Mouse (Mus musculus) CH12.LX (cell line): ENCODE measurements at regions not wholly inside any gene's neighbourhood (a gene's known extent, or its start where the extent isn't known, plus 50 kb on each side); places are given as distances from the start of the nearest gene placed in this dataset.

Experiments used
- DNase-seq: peaks from one replicate; pipeline ENCODE4 v3.0.0-alpha.2; 2013; ENCODE audit errors: extremely low read depth
- H3K27ac ChIP-seq: 2 replicates; pipeline ENCODE4 v1.5.1; 2012; ENCODE audit warnings: low read depth, mild to moderate bottlenecking, control low read depth, moderate library complexity; ENCODE audit not compliant: insufficient read depth
- H3K27me3 ChIP-seq: replicated peaks from 2 replicates; pipeline ENCODE3; 2012; ENCODE audit warnings: inconsistent platforms
- H3K36me3 ChIP-seq, 2 experiments: replicated peaks in 1 of 2; 2 replicates each; pipeline versions ENCODE3 to v1.6.1; 2012; ENCODE audit warnings: inconsistent platforms in 1 of 2, low read length in 1 of 2, mild to moderate bottlenecking in 1 of 2, mixed read lengths in 1 of 2, moderate library complexity in 1 of 2; ENCODE audit not compliant: control insufficient read depth in 1 of 2, insufficient read depth in 1 of 2
- H3K4me1 ChIP-seq, 2 experiments: 2 replicates each; pipeline ENCODE4 v1.6.1; 2012; ENCODE audit warnings: inconsistent platforms in 1 of 2, moderate library complexity in 1 of 2; ENCODE audit not compliant: insufficient read depth in 2 of 2, control insufficient read depth in 1 of 2
- H3K4me2 ChIP-seq: 2 replicates; pipeline ENCODE4 v1.6.1; 2012; ENCODE audit warnings: low read depth, mild to moderate bottlenecking, control low read depth; ENCODE audit not compliant: poor library complexity, insufficient read depth, severe bottlenecking
- H3K4me3 ChIP-seq, 3 experiments: fragments of 150-350 bp in 1 of 3; sonication (generic) in 1 of 3; replicated peaks in 1 of 3; 2 replicates each; pipeline versions ENCODE3 to v1.5.1; 2011 to 2012; ENCODE audit warnings: low read depth in 2 of 3, low read length in 2 of 3, mild to moderate bottlenecking in 2 of 3, moderate library complexity in 2 of 3, control low read depth in 1 of 3, improper control_type of control experiment in 1 of 3, inconsistent platforms in 1 of 3, mixed read lengths in 1 of 3; ENCODE audit not compliant: poor library complexity in 1 of 3
- H3K79me2 ChIP-seq: replicated peaks from 2 replicates; pipeline ENCODE4 v1.6.1; 2012; ENCODE audit warnings: mild to moderate bottlenecking, moderate library complexity; ENCODE audit not compliant: control insufficient read depth, poor library complexity, insufficient read depth, severe bottlenecking; ENCODE audit errors: extremely low read depth
- H3K9ac ChIP-seq: 2 replicates; pipeline ENCODE4 v1.6.1; 2012; ENCODE audit warnings: low read depth, mild to moderate bottlenecking, control low read depth, moderate library complexity; ENCODE audit not compliant: insufficient read depth
- H3K9me3 ChIP-seq: replicated peaks from 2 replicates; pipeline ENCODE3; 2012; ENCODE audit warnings: low read length, inconsistent platforms, mixed read lengths
- CHD2 ChIP-seq: IDR thresholded peaks from 2 replicates; pipeline ENCODE4 v1.6.1; 2011; ENCODE audit warnings: low read length, improper control_type of control experiment
- CTCF ChIP-seq, 2 experiments: IDR thresholded peaks in 1 of 2; conservative IDR thresholded peaks in 1 of 2; 2 replicates each; pipeline ENCODE4 v1.5.1; 2011 to 2012; ENCODE audit warnings: low read depth in 2 of 2, low read length in 2 of 2, improper control_type of control experiment in 1 of 2, inconsistent platforms in 1 of 2, mild to moderate bottlenecking in 1 of 2, moderate library complexity in 1 of 2
- IRF4 ChIP-seq: IDR thresholded peaks from 2 replicates; pipeline ENCODE4 v1.6.1; 2014; ENCODE audit warnings: low read depth, mild to moderate bottlenecking, inconsistent platforms, low read length, improper control_type of control experiment
- MAFK ChIP-seq: IDR thresholded peaks from 2 replicates; pipeline ENCODE4 v1.6.1; 2011; ENCODE audit warnings: low read length, improper control_type of control experiment; ENCODE audit not compliant: insufficient replicate concordance
- MAX ChIP-seq: IDR thresholded peaks from 2 replicates; pipeline ENCODE4 v1.6.1; 2011; ENCODE audit warnings: low read length, improper control_type of control experiment
- MEF2A ChIP-seq: IDR thresholded peaks from 2 replicates; pipeline ENCODE4 v1.6.1; 2014; ENCODE audit warnings: low read depth, mild to moderate bottlenecking, inconsistent platforms, low read length, improper control_type of control experiment, borderline replicate concordance
- MXI1 ChIP-seq: IDR thresholded peaks from 2 replicates; pipeline ENCODE4 v1.6.1; 2011; ENCODE audit warnings: mild to moderate bottlenecking, low read depth, low read length, improper control_type of control experiment
- MYC ChIP-seq: IDR thresholded peaks from 2 replicates; pipeline ENCODE4 v1.6.1; 2011; ENCODE audit warnings: low read depth, mild to moderate bottlenecking, improper control_type of control experiment, low read length
- NRF1 ChIP-seq: IDR thresholded peaks from 2 replicates; pipeline ENCODE4 v1.6.1; 2014; ENCODE audit warnings: low read depth, mild to moderate bottlenecking, inconsistent platforms, low read length, improper control_type of control experiment, moderate library complexity
- POLR2A ChIP-seq: IDR thresholded peaks from 2 replicates; pipeline ENCODE4 v1.6.1; 2011; ENCODE audit warnings: low read depth, mild to moderate bottlenecking, improper control_type of control experiment, low read length
- POLR2AphosphoS2 ChIP-seq: IDR thresholded peaks from 2 replicates; pipeline ENCODE4 v1.6.1; 2011; ENCODE audit warnings: low read depth, low read length, improper control_type of control experiment
- TCF12 ChIP-seq: IDR thresholded peaks from 2 replicates; pipeline ENCODE4 v1.6.1; 2014; ENCODE audit warnings: low read depth, mild to moderate bottlenecking, inconsistent platforms, low read length, improper control_type of control experiment
- ZC3H11A ChIP-seq: IDR thresholded peaks from 2 replicates; pipeline ENCODE4 v1.6.1; 2012; ENCODE audit warnings: low read depth, mild to moderate bottlenecking, inconsistent platforms, low read length, improper control_type of control experiment
- ZKSCAN1 ChIP-seq: IDR thresholded peaks from 2 replicates; pipeline ENCODE4 v1.6.1; 2012; ENCODE audit warnings: low read depth, inconsistent platforms, low read length, improper control_type of control experiment, borderline replicate concordance
- ZMIZ1 ChIP-seq: IDR thresholded peaks from 2 replicates; pipeline ENCODE4 v1.6.1; 2012; ENCODE audit warnings: low read depth, mild to moderate bottlenecking, inconsistent platforms, low read length, improper control_type of control experiment
- dilution Hi-C: fragments of 300-500 bp; cut with MboI; formaldehyde crosslinking; loops from 2 replicates; pipeline ENCODE4 v1.14.3; 2020; ENCODE audit warnings: low sequenced_read_pairs; ENCODE audit not compliant: extremely low pct_unique_long_range_greater_than_20kb, extremely low pct_ligation_motif_present
- in situ Hi-C: fragments of 300-500 bp; cut with MboI; formaldehyde crosslinking; loops from 3 replicates; pipeline ENCODE4 v1.14.3; 2019; ENCODE audit warnings: low sequenced_read_pairs, low pct_ligation_motif_present, low pct_unique_long_range_greater_than_20kb, mixed read lengths

DNA sequence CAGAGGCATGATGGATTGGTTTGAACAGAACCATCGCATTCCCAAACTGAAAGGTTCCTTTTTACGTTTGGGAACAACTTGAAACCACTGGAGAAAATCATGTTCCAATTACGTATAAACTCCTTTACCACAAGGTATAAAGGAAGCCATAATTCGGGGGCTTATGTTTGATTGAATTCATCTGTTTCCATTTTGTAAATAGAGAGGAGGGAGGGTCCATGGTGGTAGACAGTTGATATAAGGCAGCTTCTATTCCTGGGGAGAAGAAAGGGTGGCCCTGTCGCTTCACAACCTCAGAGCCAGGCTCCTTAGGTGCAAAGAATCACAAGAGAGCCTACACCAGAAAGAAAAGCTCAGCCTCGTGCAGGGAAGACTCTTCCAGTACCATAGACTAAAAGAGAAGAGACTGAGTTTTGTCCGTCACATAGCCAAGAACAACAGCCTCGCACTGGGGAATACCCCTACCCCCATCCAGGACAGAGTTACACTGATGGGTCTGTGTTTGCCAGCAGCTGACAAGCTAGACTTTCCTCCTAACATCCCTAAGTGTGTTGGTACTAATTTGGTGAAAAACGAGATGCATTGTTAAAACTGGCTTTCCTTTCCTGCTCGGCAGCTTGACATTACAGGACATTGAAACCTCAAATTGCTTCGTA is 125.6 kb upstream of the Bmper start:
- Histone ChIP-seq H3K4me3 (no peak overlapping the region), H3K27me3 (no peaks in the 10 kb centered on the region), H3K27ac (no peak overlapping the region), H3K36me3 (no peaks in the 10 kb centered on the region)
- DNase-seq, result no peak
- dilution Hi-C loops, result no loop called here
- no peak for TF ChIP-seq MXI1
- no peak for TF ChIP-seq MAFK
- TF ChIP-seq, all 38 proteins: peak for 0
- Histone ChIP-seq H3K9ac (no peak overlapping the region), H3K9me3 (no peaks in the 10 kb centered on the region), H3K4me1 (no peaks in the 10 kb centered on the region), H3K79me2 (no peaks in the 10 kb centered on the region), H3K4me2 (no peak overlapping the region)
- in situ Hi-C loops, result no loop called here

DNA sequence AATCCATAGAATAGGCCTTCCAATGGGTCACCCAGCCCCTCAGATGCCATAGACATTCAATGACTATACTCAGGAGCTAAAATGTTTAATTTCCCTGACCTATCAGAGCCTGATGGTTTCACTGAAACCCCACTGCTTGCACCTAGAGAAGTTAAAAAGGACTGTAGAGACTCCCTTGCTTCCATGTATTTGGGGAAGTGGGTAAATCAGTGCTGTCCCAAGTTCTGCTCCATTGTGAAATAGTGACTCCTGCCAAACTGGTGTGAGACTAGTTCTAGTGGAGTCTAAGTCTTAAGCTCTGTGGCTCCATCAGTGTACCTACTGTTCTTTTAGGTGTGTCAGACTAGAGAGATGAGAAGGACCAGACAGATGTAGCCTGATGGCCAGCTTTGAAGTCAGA is 121.3 kb upstream of the Bmper start:
- Histone ChIP-seq H3K79me2 (no peaks in the 10 kb centered on the region), H3K4me1 (no peaks in the 10 kb centered on the region), H3K4me3 (no peak overlapping the region), H3K4me2 (no peak overlapping the region), H3K27ac (no peak overlapping the region), H3K9me3 (no peaks in the 10 kb centered on the region), H3K27me3 (no peaks in the 10 kb centered on the region), H3K9ac (no peak overlapping the region), H3K36me3 (no peaks in the 10 kb centered on the region)
- in situ Hi-C loops, result no loop called here
- dilution Hi-C loops, result no loop called here
- no peak for DNase-seq
- TF ChIP-seq MAX, result no peak
- no peak for TF ChIP-seq MEF2A
- TF ChIP-seq ZKSCAN1, result no peak
- no peak for TF ChIP-seq POLR2A
- TF ChIP-seq CHD2, result no peak
- no peak for TF ChIP-seq POLR2AphosphoS2
- TF ChIP-seq NRF1, result no peak
- no peak for TF ChIP-seq CTCF (conservative IDR thresholded peaks at IDR 0.05 in 1 of 2, IDR thresholded peaks at IDR 0.05 in 1 of 2; ENCODE audit: low read depth in 2 of 2, low read length in 2 of 2)
- TF ChIP-seq ZMIZ1, result no peak
- TF ChIP-seq ZC3H11A, result no peak
- no peak for TF ChIP-seq IRF4
- no peak for TF ChIP-seq TCF12
- no peak for TF ChIP-seq MYC
